Mouse (Mus musculus) ES-Bruce4 (cell line): ENCODE measurements at regions not wholly inside any gene's neighbourhood (a gene's known extent, or its start where the extent isn't known, plus 50 kb on each side); places are given as distances from the start of the nearest gene placed in this dataset.
A peak's percentile ranks its signal among the peaks of the same experiment; 100 is the strongest.
"Not testable (repeated sequence)": the region's sequence is repeated elsewhere in the genome, so short reads cannot be mapped to it uniquely, and the experiment has no call there.

ENCODE experiments used
- H3K27ac ChIP-seq: 2 replicates; pipeline ENCODE4 v1.5.1; 2012; ENCODE audit warnings: low read length, inconsistent platforms; ENCODE audit not compliant: insufficient read depth
- H3K27me3 ChIP-seq: 2 replicates; pipeline ENCODE4 v1.6.1; 2012; ENCODE audit warnings: mild to moderate bottlenecking, low read length, inconsistent platforms; ENCODE audit not compliant: control insufficient read depth, poor library complexity, insufficient read depth, severe bottlenecking
- H3K36me3 ChIP-seq: 2 replicates; pipeline ENCODE4 v1.6.1; 2012; ENCODE audit warnings: inconsistent platforms, mild to moderate bottlenecking, low read length, moderate library complexity; ENCODE audit not compliant: control insufficient read depth, poor library complexity, insufficient read depth, severe bottlenecking
- H3K4me1 ChIP-seq: one replicate; pipeline ENCODE4 v1.8.1; 2011; ENCODE audit warnings: low read length; ENCODE audit not compliant: control insufficient read depth, insufficient read depth
- H3K4me3 ChIP-seq: 2 replicates; pipeline ENCODE4 v1.5.1; 2011; ENCODE audit warnings: low read depth, mild to moderate bottlenecking, low read length
- H3K9ac ChIP-seq: 2 replicates; pipeline ENCODE4 v1.6.1; 2012; ENCODE audit warnings: low read depth, mild to moderate bottlenecking, inconsistent platforms; ENCODE audit not compliant: poor library complexity, severe bottlenecking
- H3K9me3 ChIP-seq: replicated peaks from 2 replicates; pipeline ENCODE4 v1.6.1; 2012; ENCODE audit warnings: mild to moderate bottlenecking, low read length, inconsistent platforms; ENCODE audit not compliant: control insufficient read depth, poor library complexity, insufficient read depth, severe bottlenecking
- CTCF ChIP-seq: IDR thresholded peaks from one replicate; pipeline ENCODE4 v1.8.1; 2011; ENCODE audit warnings: low read depth, low read length
- EP300 ChIP-seq: IDR thresholded peaks from 2 replicates; pipeline ENCODE4 v1.6.1; 2011; ENCODE audit warnings: low read depth, low read length; ENCODE audit not compliant: insufficient read depth
- POLR2A ChIP-seq: IDR thresholded peaks from one replicate; pipeline ENCODE4 v1.8.1; 2011; ENCODE audit warnings: low read length; ENCODE audit not compliant: insufficient read depth

DNA sequence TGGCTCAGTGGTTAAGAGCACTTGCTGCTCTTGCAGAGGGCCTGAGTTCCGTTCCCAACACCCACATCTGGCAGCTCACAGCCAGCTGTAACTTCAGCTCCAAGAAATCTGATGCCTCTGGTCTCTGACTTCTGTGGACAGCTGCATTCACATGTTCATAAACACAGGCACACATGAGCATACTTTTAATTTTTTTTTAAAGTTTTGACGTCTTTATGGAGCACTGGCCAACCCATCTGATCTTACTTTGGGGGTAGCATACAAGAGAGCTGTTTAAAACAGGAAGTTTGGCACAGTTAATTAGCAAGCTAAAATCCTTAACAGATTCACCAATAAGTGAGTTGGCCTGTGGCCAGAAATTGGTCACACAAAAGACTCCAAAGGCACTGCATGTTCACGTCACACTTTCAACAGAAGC is 81.2 kb upstream of the Atl2 start:
- Histone ChIP-seq H3K4me3 (no peak overlapping the region), H3K4me1 (peaks cover 9% of the 10 kb centered on the region), H3K27me3 (no peaks in the 10 kb centered on the region), H3K36me3 (no peaks in the 10 kb centered on the region), H3K9me3 (no peaks in the 10 kb centered on the region), H3K27ac (peak overlapping the region; percentile 69), H3K9ac (no peak overlapping the region)
- TF ChIP-seq POLR2A (no peak), CTCF (no peak), EP300 (no peak)

DNA sequence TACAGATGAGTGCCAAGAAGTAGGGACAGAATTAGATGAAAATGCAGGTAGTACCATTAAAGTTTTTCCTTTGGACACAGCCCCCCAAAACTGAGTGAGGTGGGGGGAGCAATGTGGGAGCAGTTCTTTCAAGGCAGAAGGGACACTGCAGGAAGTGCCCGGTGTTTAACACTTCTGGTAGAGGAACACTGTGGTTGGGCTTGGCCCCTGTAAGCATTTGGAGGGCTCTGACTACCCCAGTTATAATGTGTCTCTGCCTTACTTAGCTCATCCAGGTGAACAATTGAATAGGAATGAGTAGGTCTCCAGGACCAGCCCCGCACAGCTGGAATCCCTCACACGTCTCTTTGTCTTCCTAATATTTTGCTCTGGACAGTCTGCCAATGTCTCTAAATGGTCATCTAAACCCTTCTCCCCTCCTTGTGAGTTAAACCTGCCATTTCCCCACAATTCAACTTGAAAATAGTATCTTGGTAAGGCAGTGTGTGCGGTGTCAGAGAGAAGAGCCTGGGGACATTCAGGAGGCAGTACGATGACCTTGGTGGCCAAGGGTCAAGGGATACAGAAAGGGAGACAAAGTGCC is 80.7 kb upstream of the Atl2 start:
- TF ChIP-seq CTCF (no peak), EP300 (no peak), POLR2A (no peak)
- peaks cover 9% of the 10 kb centered on the region for H3K4me1 ChIP-seq
- H3K4me3 ChIP-seq, result no peak overlapping the region
- H3K27ac ChIP-seq, result peak overlapping the region; percentile 69
- no peaks in the 10 kb centered on the region for H3K27me3 ChIP-seq
- no peaks in the 10 kb centered on the region for H3K36me3 ChIP-seq
- no peaks in the 10 kb centered on the region for H3K9me3 ChIP-seq
- no peak overlapping the region for H3K9ac ChIP-seq

DNA sequence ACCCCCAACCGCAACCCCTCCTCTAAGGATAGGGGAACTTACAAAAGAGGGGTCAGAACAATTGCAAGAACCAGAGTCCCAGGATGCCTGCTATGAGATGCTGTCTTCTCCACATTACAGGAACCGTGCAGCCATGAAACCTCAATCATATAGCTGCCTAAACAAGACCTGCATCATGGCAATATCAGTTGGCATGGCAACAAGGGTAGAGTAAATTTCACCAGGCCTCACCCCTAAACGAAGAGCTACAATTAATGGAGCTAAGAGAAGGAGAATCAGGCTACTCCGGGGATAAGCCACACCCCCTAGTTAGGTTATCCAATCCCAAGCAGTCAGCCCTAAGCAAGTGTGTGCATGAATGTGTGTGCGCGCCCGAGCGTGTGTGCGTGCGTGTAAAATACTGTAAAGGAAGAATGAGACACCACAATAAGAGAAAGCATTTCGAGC is 80.1 kb upstream of the Atl2 start:
- Histone ChIP-seq H3K36me3 (no peaks in the 10 kb centered on the region), H3K27me3 (no peaks in the 10 kb centered on the region), H3K9ac (no peak overlapping the region), H3K9me3 (no peaks in the 10 kb centered on the region), H3K27ac (peak overlapping the region; percentile 69), H3K4me1 (peaks cover 9% of the 10 kb centered on the region), H3K4me3 (peak overlapping the region; percentile 55)
- TF ChIP-seq POLR2A, result no peak
- no peak for TF ChIP-seq EP300
- no peak for TF ChIP-seq CTCF

GRCm38 (mm10) chr17:79975150-79975757 is 79.3 kb upstream of the Atl2 start:
- H3K4me3 ChIP-seq, result peak overlapping the region; percentile 52
- H3K36me3 ChIP-seq, H3K9ac ChIP-seq, H3K4me1 ChIP-seq, H3K9me3 ChIP-seq, H3K27ac ChIP-seq, H3K27me3 ChIP-seq: not testable (repeated sequence)

- no peaks in the 10 kb centered on the region for H3K27me3 ChIP-seq
- TF ChIP-seq EP300, result no peak
- no peak for TF ChIP-seq POLR2A
- TF ChIP-seq CTCF, result no peak
- no peaks in the 10 kb centered on the region for H3K9me3 ChIP-seq
- H3K27ac ChIP-seq, result no peak overlapping the region
- H3K9ac ChIP-seq, result no peak overlapping the region
- H3K4me1 ChIP-seq, result peaks cover 5% of the 10 kb centered on the region
- H3K36me3 ChIP-seq, result no peaks in the 10 kb centered on the region
- H3K4me3 ChIP-seq, result no peak overlapping the region
These were observed 75.9 kb upstream of the Atl2 start for GRCm38 (mm10) chr17:79971721-79972336.

- peak overlapping the region; percentile 41; the same call in 1 of the 2 replicates for H3K27ac ChIP-seq
These were observed 73.6 kb upstream of the Atl2 start for GRCm38 (mm10) chr17:79969500-79969972.

More at GRCm38 (mm10) chr17:79969500-79969972, 73.6 kb upstream of the Atl2 start:
- H3K27me3 ChIP-seq, result no peaks in the 10 kb centered on the region
- H3K9ac ChIP-seq, result no peak overlapping the region
- TF ChIP-seq EP300, result peak; percentile 73; the same call in 1 of the 2 replicates
- TF ChIP-seq CTCF, result no peak
- H3K4me1 ChIP-seq, result peaks cover 5% of the 10 kb centered on the region
- H3K4me3 ChIP-seq, result no peak overlapping the region
- no peaks in the 10 kb centered on the region for H3K36me3 ChIP-seq
- H3K9me3 ChIP-seq, result no peaks in the 10 kb centered on the region
